Mouse (Mus musculus) cortical plate, adult 2 months (tissue): Measurements from ENCODE around the gene Knstrn. TPM values are rescaled to one million over a fixed set of nuclear protein-coding genes. Genes with fewer than 3 reads are reported as not detected.

ENCODE experiments used
- H3K27ac ChIP-seq: fragments of 200-500 bp; 2 replicates; pipeline ENCODE4 v1.5.1; 2012; ENCODE audit warnings: low read length, control low read depth, inconsistent platforms; ENCODE audit not compliant: insufficient read depth
- H3K4me1 ChIP-seq: fragments of 200-500 bp; 2 replicates; pipeline ENCODE4 v1.6.1; 2011; ENCODE audit warnings: low read length; ENCODE audit not compliant: control insufficient read depth, insufficient read depth
- H3K4me3 ChIP-seq: fragments of 200-500 bp; 2 replicates; pipeline ENCODE4 v1.5.1; 2011; ENCODE audit warnings: mild to moderate bottlenecking, low read length, control low read depth; ENCODE audit not compliant: insufficient read depth
- CTCF ChIP-seq: fragments of 200-500 bp; IDR thresholded peaks from 2 replicates; pipeline ENCODE4 v1.5.1; 2011; ENCODE audit warnings: mild to moderate bottlenecking, control low read depth, low read length; ENCODE audit not compliant: insufficient read depth; ENCODE audit errors: extremely low read depth
- POLR2A ChIP-seq: fragments of 200-500 bp; IDR thresholded peaks from 2 replicates; pipeline ENCODE4 v1.6.1; 2011; ENCODE audit warnings: mild to moderate bottlenecking, low read length, control low read depth; ENCODE audit not compliant: insufficient read depth; ENCODE audit errors: extremely low read depth
- polyA plus RNA-seq: library from polyadenylated mRNA; depleted of rRNA; stranded (reverse); fragments of >200 nt; gene quantifications from 2 replicates; pipeline ENCODE4 v1.2.3, GENCODE M21; 2012

The Knstrn gene
- polyA plus RNA-seq, 1 experiment: 1.9 TPM

GRCm38 (mm10) chr2:118776295-118776694 is 37.5 kb upstream of the Knstrn start:
- TF ChIP-seq CTCF (no peak), POLR2A (no peak)
- no peak overlapping the region for H3K27ac ChIP-seq
- H3K4me3 ChIP-seq: no peak overlapping the region
- peaks cover 2% of the 10 kb centered on the region for H3K4me1 ChIP-seq

- H3K4me3 ChIP-seq: no peak overlapping the region
- TF ChIP-seq POLR2A (no peak), CTCF (no peak)
- H3K27ac ChIP-seq: no peak overlapping the region
- H3K4me1 ChIP-seq: peaks cover 2% of the 10 kb centered on the region
Observed at GRCm38 (mm10) chr2:118778418-118778817, 35.4 kb upstream of the Knstrn start.

- TF ChIP-seq CTCF (no peak), POLR2A (no peak)
- H3K4me3 ChIP-seq: peak overlapping the region; percentile 81
- H3K27ac ChIP-seq: no peak overlapping the region; the same call in 1 of the 2 replicates
- H3K4me1 ChIP-seq: peaks cover 2% of the 10 kb centered on the region
Observed at GRCm38 (mm10) chr2:118779065-118779464, 34.7 kb upstream of the Knstrn start.

- peaks cover 2% of the 10 kb centered on the region for H3K4me1 ChIP-seq
- no peak for TF ChIP-seq CTCF
- peak; percentile 80; the same call in 1 of the 2 replicates for TF ChIP-seq POLR2A
- H3K27ac ChIP-seq: peak within 1 kb of the TSS; percentile 26
- peak within 1 kb of the TSS; percentile 81 for H3K4me3 ChIP-seq
Observed at GRCm38 (mm10) chr2:118779504-118780480, 34.0 kb upstream of the Knstrn start, which contains the start of gene Disp2. Gene Disp2 (plus strand): TSS chr2:118779719.

GRCm38 (mm10) chr2:118781115-118781514 is 32.7 kb upstream of the Knstrn start:
- no peak for TF ChIP-seq CTCF
- no peak for TF ChIP-seq POLR2A
- Histone ChIP-seq H3K27ac (no peak overlapping the region), H3K4me3 (peak overlapping the region; percentile 81; the same call in 1 of the 2 replicates), H3K4me1 (peaks cover 2% of the 10 kb centered on the region)

GRCm38 (mm10) chr2:118782303-118782702 is 31.5 kb upstream of the Knstrn start:
- H3K4me1 ChIP-seq: peaks cover 2% of the 10 kb centered on the region
- TF ChIP-seq POLR2A (no peak), CTCF (no peak)
- no peak overlapping the region for H3K27ac ChIP-seq
- no peak overlapping the region for H3K4me3 ChIP-seq

DNA sequence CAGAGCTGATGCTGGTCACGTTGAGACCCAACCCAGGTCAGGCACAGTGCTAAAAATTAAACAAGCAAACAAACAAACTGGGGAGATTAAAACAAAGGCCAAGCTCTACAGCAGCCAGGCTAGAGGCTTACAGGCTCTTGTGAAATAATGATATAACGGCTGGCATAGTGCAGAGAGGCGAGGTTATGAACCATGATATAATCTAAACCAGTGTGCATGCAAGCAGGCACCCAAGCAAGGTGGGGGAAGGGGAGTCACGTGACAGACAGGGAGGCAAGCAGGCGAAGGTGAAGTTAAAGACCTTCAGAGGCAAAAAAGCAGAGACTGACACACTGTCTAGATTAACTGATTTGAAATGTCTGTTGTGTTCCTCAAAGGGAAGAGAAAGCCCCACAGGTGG is 30.7 kb upstream of the Knstrn start:
- no peak overlapping the region for H3K4me3 ChIP-seq
- no peak for TF ChIP-seq POLR2A
- no peak for TF ChIP-seq CTCF
- H3K27ac ChIP-seq: no peak overlapping the region
- H3K4me1 ChIP-seq: peaks cover 2% of the 10 kb centered on the region

DNA sequence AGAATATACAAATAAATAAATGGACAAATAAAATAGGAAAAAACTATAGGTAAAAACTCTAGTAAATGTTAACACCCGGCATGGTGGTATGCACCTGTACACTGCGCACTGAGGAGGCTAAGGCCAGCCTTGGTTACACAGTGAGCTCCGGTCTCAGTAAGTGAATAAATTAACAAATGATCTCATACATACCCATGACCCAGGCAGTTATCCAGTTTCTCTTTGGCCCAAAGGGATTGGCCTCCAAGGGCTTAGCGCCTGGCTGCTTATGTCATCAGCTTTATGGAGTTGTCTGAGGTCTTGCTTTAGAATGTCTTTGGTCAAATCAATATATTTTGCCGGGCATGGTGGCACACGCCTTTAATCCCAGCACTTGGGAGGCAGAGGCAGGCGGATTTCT is 30.1 kb upstream of the Knstrn start:
- no peak overlapping the region for H3K27ac ChIP-seq
- TF ChIP-seq POLR2A (no peak), CTCF (no peak)
- peaks cover 2% of the 10 kb centered on the region for H3K4me1 ChIP-seq
- no peak overlapping the region for H3K4me3 ChIP-seq

GRCm38 (mm10) chr2:118786525-118786924 is 27.3 kb upstream of the Knstrn start:
- TF ChIP-seq POLR2A (no peak), CTCF (no peak)
- no peak overlapping the region for H3K27ac ChIP-seq
- H3K4me1 ChIP-seq: no peaks in the 10 kb centered on the region; the same call in 1 of the 2 replicates
- H3K4me3 ChIP-seq: no peak overlapping the region

GRCm38 (mm10) chr2:118789501-118789900 is 24.3 kb upstream of the Knstrn start:
- no peak overlapping the region for H3K27ac ChIP-seq
- H3K4me3 ChIP-seq: no peak overlapping the region
- no peaks in the 10 kb centered on the region for H3K4me1 ChIP-seq
- TF ChIP-seq CTCF (no peak), POLR2A (no peak)
